Mouse (Mus musculus) limb, embryonic 11.5 days (tissue): ENCODE data around the gene Fkbp15. TPM values are rescaled to one million over a fixed set of nuclear protein-coding genes. Genes with fewer than 3 reads are reported as not detected.

Experiments used
- ATAC-seq: fragments of 200-750 bp; cut with Nextera tagmentation; 2 replicates; pipeline ENCODE4 v1.8.0; 2017; ENCODE audit warnings: low read depth; ENCODE audit not compliant: insufficient number of reproducible peaks, low FRiP score, low TSS enrichment
- DNase-seq: peaks from one replicate; pipeline ENCODE4 v3.0.0-alpha.2; 2015; ENCODE audit warnings: low spot score
- H3K27ac ChIP-seq: fragments of 300-500 bp; sonication (generic); replicated peaks from 2 replicates; pipeline ENCODE4 v1.5.1; 2014; ENCODE audit warnings: low read depth, mild to moderate bottlenecking, low read length
- H3K27me3 ChIP-seq: fragments of 300-500 bp; sonication (generic); 2 replicates; pipeline ENCODE4 v1.6.1; 2014; ENCODE audit warnings: mild to moderate bottlenecking, low read length, mixed read lengths; ENCODE audit not compliant: control insufficient read depth, insufficient read depth
- H3K36me3 ChIP-seq: fragments of 300-500 bp; sonication (generic); 2 replicates; pipeline ENCODE4 v1.6.1; 2014; ENCODE audit warnings: mild to moderate bottlenecking, low read length, moderate library complexity, mixed read lengths; ENCODE audit not compliant: control insufficient read depth, insufficient read depth
- H3K4me1 ChIP-seq: fragments of 300-500 bp; sonication (generic); 2 replicates; pipeline ENCODE4 v1.6.1; 2014; ENCODE audit warnings: low read length, mixed read lengths; ENCODE audit not compliant: control insufficient read depth, insufficient read depth
- H3K4me2 ChIP-seq: fragments of 300-500 bp; sonication (generic); 2 replicates; pipeline ENCODE4 v1.6.1; 2014; ENCODE audit warnings: low read depth, mild to moderate bottlenecking, moderate library complexity; ENCODE audit not compliant: severe bottlenecking
- H3K4me3 ChIP-seq: fragments of 300-500 bp; sonication (generic); 2 replicates; pipeline ENCODE4 v1.5.1; 2014; ENCODE audit warnings: low read depth, low read length
- H3K9ac ChIP-seq: fragments of 300-500 bp; sonication (generic); 2 replicates; pipeline ENCODE4 v1.6.1; 2014; ENCODE audit warnings: mild to moderate bottlenecking, low read length
- H3K9me3 ChIP-seq: fragments of 300-500 bp; sonication (generic); 2 replicates; pipeline ENCODE4 v1.6.1; 2016; ENCODE audit warnings: low read length; ENCODE audit not compliant: control insufficient read depth
- WGBS: fragments of 180-500 bp; shearing (Covaris S2); extraction: QIAGEN DNeasy Blood & Tissue Kit; methylation state at CpG from one replicate; pipeline ENCODE4 v1.1.7; 2014; 5-methylcytosine and 5-hydroxymethylcytosine counted together
- polyA plus RNA-seq: library from polyadenylated mRNA; unstranded; fragments of >200 nt; fragmentation: Nextera tagmentation; extraction: Ambion mirVana; gene quantifications from 2 replicates; pipeline ENCODE4 v1.2.1, GENCODE M21; 2014

Gene Fkbp15
- polyA plus RNA-seq, 1 experiment from 2014 or later = 19.9 TPM

GRCm38 (mm10) chr4:62395806-62396205 is 35.5 kb upstream of the Fkbp15 start:
- H3K9ac ChIP-seq = no peak overlapping the region
- peaks cover 34% of the 10 kb centered on the region for H3K36me3 ChIP-seq
- ATAC-seq (no peak), DNase-seq (no peak)
- H3K9me3 ChIP-seq = no peaks in the 10 kb centered on the region
- no peaks in the 10 kb centered on the region for H3K27me3 ChIP-seq
- no peak overlapping the region for H3K4me2 ChIP-seq
- no peaks in the 10 kb centered on the region for H3K4me1 ChIP-seq
- no peak overlapping the region for H3K4me3 ChIP-seq
- H3K27ac ChIP-seq = no peak overlapping the region
- WGBS = 93% methylated on average over 1 of the region's 1 CpGs

GRCm38 (mm10) chr4:62393459-62393858 is 33.1 kb upstream of the Fkbp15 start:
- DNase-seq (no peak), ATAC-seq (no peak)
- WGBS = 71% methylated on average over 6 of the region's 6 CpGs

GRCm38 (mm10) chr4:62391892-62392291 is 31.5 kb upstream of the Fkbp15 start:
- 86% methylated on average over 7 of the region's 7 CpGs for WGBS
- H3K27me3 ChIP-seq = no peaks in the 10 kb centered on the region
- no peaks in the 10 kb centered on the region for H3K9me3 ChIP-seq
- H3K4me1 ChIP-seq = no peaks in the 10 kb centered on the region
- no peak overlapping the region for H3K27ac ChIP-seq
- no peak overlapping the region for H3K9ac ChIP-seq
- H3K4me2 ChIP-seq = no peak overlapping the region
- no peak for DNase-seq
- H3K36me3 ChIP-seq = peaks cover 13% of the 10 kb centered on the region
- H3K4me3 ChIP-seq = no peak overlapping the region
- no peak for ATAC-seq

More at GRCm38 (mm10) chr4:62393459-62393858, 33.1 kb upstream of the Fkbp15 start:
- no peaks in the 10 kb centered on the region for H3K9me3 ChIP-seq
- H3K4me1 ChIP-seq = no peaks in the 10 kb centered on the region
- H3K36me3 ChIP-seq = peaks cover 20% of the 10 kb centered on the region
- no peak overlapping the region for H3K4me3 ChIP-seq
- H3K9ac ChIP-seq = no peak overlapping the region
- no peak overlapping the region for H3K4me2 ChIP-seq
- H3K27ac ChIP-seq = no peak overlapping the region
- no peaks in the 10 kb centered on the region for H3K27me3 ChIP-seq

- Histone ChIP-seq H3K36me3 (peaks cover 8% of the 10 kb centered on the region; the same call in 1 of the 2 replicates), H3K27me3 (no peaks in the 10 kb centered on the region), H3K9me3 (no peaks in the 10 kb centered on the region), H3K4me1 (no peaks in the 10 kb centered on the region), H3K9ac (no peak overlapping the region), H3K4me2 (no peak overlapping the region), H3K4me3 (no peak overlapping the region), H3K27ac (no peak overlapping the region)
- WGBS = 86% methylated on average over 5 of the region's 5 CpGs
- DNase-seq = no peak
- no peak for ATAC-seq
These were observed 29.5 kb upstream of the Fkbp15 start for GRCm38 (mm10) chr4:62389592-62390512.

GRCm38 (mm10) chr4:62385439-62385838 is 25.1 kb upstream of the Fkbp15 start:
- Histone ChIP-seq H3K4me2 (no peak overlapping the region), H3K9ac (no peak overlapping the region), H3K36me3 (peaks cover under 1% of the 10 kb centered on the region; the same call in 1 of the 2 replicates), H3K9me3 (no peaks in the 10 kb centered on the region), H3K4me1 (no peaks in the 10 kb centered on the region), H3K27me3 (no peaks in the 10 kb centered on the region), H3K27ac (no peak overlapping the region), H3K4me3 (no peak overlapping the region)
- no peak for ATAC-seq
- WGBS = 91% methylated on average over 7 of the region's 7 CpGs
- no peak for DNase-seq

- DNase-seq = no peak
- H3K36me3 ChIP-seq = no peaks in the 10 kb centered on the region
- no peak overlapping the region for H3K27ac ChIP-seq
- no peaks in the 10 kb centered on the region for H3K9me3 ChIP-seq
- 88% methylated on average over 1 of the region's 1 CpGs for WGBS
- no peak overlapping the region for H3K9ac ChIP-seq
- H3K4me2 ChIP-seq = no peak overlapping the region
- H3K4me1 ChIP-seq = no peaks in the 10 kb centered on the region
- H3K4me3 ChIP-seq = no peak overlapping the region
- no peaks in the 10 kb centered on the region for H3K27me3 ChIP-seq
- ATAC-seq = no peak
These were observed 23.8 kb upstream of the Fkbp15 start for GRCm38 (mm10) chr4:62384159-62384558.

GRCm38 (mm10) chr4:62383752-62384151 is 23.4 kb upstream of the Fkbp15 start:
- ATAC-seq (no peak), DNase-seq (no peak)
- Histone ChIP-seq H3K4me2 (no peak overlapping the region), H3K9ac (no peak overlapping the region), H3K4me3 (no peak overlapping the region), H3K36me3 (no peaks in the 10 kb centered on the region), H3K9me3 (no peaks in the 10 kb centered on the region), H3K4me1 (no peaks in the 10 kb centered on the region), H3K27ac (no peak overlapping the region), H3K27me3 (no peaks in the 10 kb centered on the region)
- 81% methylated on average over 7 of the region's 7 CpGs for WGBS

- H3K9ac ChIP-seq = no peak overlapping the region
- no peaks in the 10 kb centered on the region for H3K9me3 ChIP-seq
- no peaks in the 10 kb centered on the region for H3K4me1 ChIP-seq
- no peak overlapping the region for H3K4me2 ChIP-seq
- H3K4me3 ChIP-seq = no peak overlapping the region
- H3K27me3 ChIP-seq = no peaks in the 10 kb centered on the region
- no peak overlapping the region for H3K27ac ChIP-seq
- H3K36me3 ChIP-seq = no peaks in the 10 kb centered on the region
- WGBS = 93% methylated on average over 6 of the region's 6 CpGs
- no peak for ATAC-seq
- no peak for DNase-seq
These were observed 22.9 kb upstream of the Fkbp15 start for GRCm38 (mm10) chr4:62383207-62383606.
